8 mouse cellular contexts compared by ENCODE assay signal in the genomic region with DNA sequence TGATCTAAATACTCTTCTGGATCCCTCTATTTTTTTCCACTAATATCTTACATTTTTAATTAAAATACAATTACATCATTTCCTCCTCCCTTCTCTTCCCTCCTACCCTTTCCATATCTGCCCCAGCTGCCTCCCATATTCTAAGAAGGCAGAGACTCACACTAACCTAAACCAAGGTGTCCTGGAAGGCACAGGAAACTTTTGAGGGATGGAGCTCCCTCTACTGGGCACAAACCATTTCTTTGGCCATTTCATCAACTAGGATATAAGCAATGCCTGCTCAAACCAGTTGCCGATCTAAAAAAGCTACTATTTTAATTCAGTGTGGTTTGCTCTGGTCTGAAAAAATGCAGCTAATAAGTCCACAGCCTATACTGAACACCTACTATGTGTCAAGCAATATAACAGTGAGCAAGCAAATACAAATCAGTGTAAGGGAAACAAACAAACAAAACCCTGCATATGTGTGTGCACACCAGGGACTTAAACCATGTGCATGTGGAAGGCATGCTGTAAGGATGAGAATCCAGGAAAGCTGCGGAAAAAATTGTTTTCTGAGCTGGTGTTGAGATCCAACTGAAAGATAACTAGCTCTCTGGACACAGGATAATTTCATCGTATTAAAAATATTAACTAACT.
DNase-seq lines count a peak whose midpoint lies in the region; ATAC-seq and TF ChIP-seq lines count a peak whose summit lies in the region.

No protein-coding gene starts in this region.

- WGBS in heart, adult 2 months = 46% methylated on average over 3 of the region's 3 CpGs
- 54% methylated on average over 3 of the region's 3 CpGs for WGBS in forebrain, embryonic 14.5 days
- 56% methylated on average over 3 of the region's 3 CpGs for WGBS in neural tube, embryonic 14.5 days

- TF ChIP-seq CTCF in heart, adult 2 months (IDR thresholded peaks at IDR 0.05) = peak; percentile 66
- TF ChIP-seq CTCF in brain, embryonic 14.5 days (IDR thresholded peaks at IDR 0.05; ENCODE audit: borderline replicate concordance, extremely low read depth, insufficient read depth, insufficient read length) = peak; percentile 68; the same call in 1 of the 2 replicates

- no peaks in the 10 kb centered on the region for H3K36me3 ChIP-seq in heart, adult 2 months (ENCODE audit: control insufficient read depth, insufficient read depth, low read length)
- no peaks in the 10 kb centered on the region for H3K36me3 ChIP-seq in forebrain, embryonic 14.5 days (ENCODE audit: control insufficient read depth, insufficient read depth, low read length)
- no peaks in the 10 kb centered on the region for H3K36me3 ChIP-seq in neural tube, embryonic 14.5 days (ENCODE audit: control insufficient read depth, insufficient read depth, low read length)

- DNase-seq in heart, adult 2 months = no peak
- no peak for DNase-seq in heart, postnatal 25 days (ENCODE audit: low spot score)
- DNase-seq in brain, embryonic 14.5 days (ENCODE audit: low read depth) = peak; percentile 84
- DNase-seq in forebrain, embryonic 14.5 days (ENCODE audit: low spot score) = peak; percentile 82
- peak; percentile 54 for DNase-seq in kidney, adult 9 months
- DNase-seq in left cerebral cortex, postnatal 36 days (ENCODE audit: low spot score in 2 of 2) = peak; percentile 26 to 54

- H3K27ac ChIP-seq in heart, adult 2 months = no peak overlapping the region
- no peak overlapping the region for H3K27ac ChIP-seq in forebrain, embryonic 14.5 days (ENCODE audit: low read depth, low read length)
- H3K27ac ChIP-seq in neural tube, embryonic 14.5 days (ENCODE audit: low read depth, low read length) = no peak overlapping the region

- H3K9me3 ChIP-seq in forebrain, embryonic 14.5 days (replicated peaks; ENCODE audit: control insufficient read depth, low read length) = no peaks in the 10 kb centered on the region
- H3K9me3 ChIP-seq in neural tube, embryonic 14.5 days (ENCODE audit: control insufficient read depth, low read length) = no peaks in the 10 kb centered on the region

- no peak for TF ChIP-seq POLR2A in heart, adult 2 months (IDR thresholded peaks at IDR 0.05; ENCODE audit: insufficient read depth, low read depth, low read length)
- no peak for TF ChIP-seq POLR2A in brain, embryonic 14.5 days (IDR thresholded peaks at IDR 0.05; ENCODE audit: borderline replicate concordance, extremely low read depth, insufficient read depth, insufficient read length, poor library complexity, severe bottlenecking)

- H3K9ac ChIP-seq in heart, adult 2 months (ENCODE audit: low read depth, low read length) = no peak overlapping the region
- no peak overlapping the region for H3K9ac ChIP-seq in forebrain, embryonic 14.5 days (ENCODE audit: low read length)
- H3K9ac ChIP-seq in neural tube, embryonic 14.5 days (replicated peaks; ENCODE audit: low read depth, low read length) = no peak overlapping the region

- H3K4me3 ChIP-seq in heart, adult 2 months = no peak overlapping the region
- no peak overlapping the region for H3K4me3 ChIP-seq in forebrain, embryonic 14.5 days (ENCODE audit: low read depth, low read length)
- H3K4me3 ChIP-seq in neural tube, embryonic 14.5 days (ENCODE audit: low read depth, low read length) = no peak overlapping the region

- no peak for TF ChIP-seq EP300 in heart, adult 2 months (IDR thresholded peaks at IDR 0.05; ENCODE audit: insufficient read depth, low read depth, low read length)

- no peak overlapping the region for H3K4me2 ChIP-seq in forebrain, embryonic 14.5 days (ENCODE audit: low read length)
- H3K4me2 ChIP-seq in neural tube, embryonic 14.5 days (ENCODE audit: low read depth, low read length) = no peak overlapping the region

- no peaks in the 10 kb centered on the region for H3K27me3 ChIP-seq in heart, adult 2 months (ENCODE audit: control insufficient read depth, insufficient read depth, low read length)
- H3K27me3 ChIP-seq in forebrain, embryonic 14.5 days (replicated peaks; ENCODE audit: control insufficient read depth, insufficient read depth, low read length) = no peaks in the 10 kb centered on the region
- no peaks in the 10 kb centered on the region for H3K27me3 ChIP-seq in neural tube, embryonic 14.5 days (ENCODE audit: control insufficient read depth, insufficient read depth, low read length)

- intact Hi-C loops in heart, adult 2 months (cut with DNase I) = loop anchor here (5.0 kb wide), 1 partner anchor 1034 kb away; no protein-coding TSS in a partner anchor
- intact Hi-C loops in heart, postnatal 25 days (cut with DNase I) = no loop called here
- intact Hi-C loops in left cerebral cortex, postnatal 36 days (cut with DNase I) = no loop called here

- ATAC-seq in forebrain, embryonic 14.5 days = peak; percentile 85
- ATAC-seq in neural tube, embryonic 14.5 days (ENCODE audit: low read depth) = peak; percentile 51; the same call in 1 of the 2 replicates
- ATAC-seq in granulocyte monocyte progenitor cell, adult 5-6 weeks (replicated peaks; ENCODE audit: poor library complexity, severe bottlenecking) = no peak

- no peaks in the 10 kb centered on the region for H3K4me1 ChIP-seq in heart, adult 2 months (ENCODE audit: control insufficient read depth, insufficient read depth, low read length)
- no peaks in the 10 kb centered on the region for H3K4me1 ChIP-seq in forebrain, embryonic 14.5 days (ENCODE audit: control insufficient read depth, insufficient read depth, low read length)
- no peaks in the 10 kb centered on the region for H3K4me1 ChIP-seq in neural tube, embryonic 14.5 days (ENCODE audit: control insufficient read depth, insufficient read depth, low read length)

- H3K79me2 ChIP-seq in heart, adult 2 months (replicated peaks; ENCODE audit: control insufficient read depth, insufficient read depth, low read length) = no peaks in the 10 kb centered on the region

Comparison
In these comparisons a context has a peak if more than half of its experiments do, and no peak if none do; other contexts are left out.
1. DNase-seq: peak in brain, embryonic 14.5 days (single experiment), forebrain, embryonic 14.5 days (single experiment), kidney, adult 9 months (single experiment) and left cerebral cortex, postnatal 36 days (2 of 2); none in heart, adult 2 months (0 of 2) and heart, postnatal 25 days (single experiment).